Mouse (Mus musculus) embryonic facial prominence, embryonic 12.5 days (tissue): ENCODE data around the gene Gsdma3. TPM values are rescaled to one million over a fixed set of nuclear protein-coding genes. Genes with fewer than 3 reads are reported as not detected.
"Not testable (repeated sequence)": the region's sequence is repeated elsewhere in the genome, so short reads cannot be mapped to it uniquely, and the experiment has no call there.

Experiments
- ATAC-seq: fragments of 200-750 bp; cut with Nextera tagmentation; 2 replicates; pipeline ENCODE4 v1.8.0; 2017; ENCODE audit not compliant: insufficient number of reproducible peaks, insufficient read depth, low FRiP score, low TSS enrichment
- H3K27ac ChIP-seq: fragments of 300-500 bp; sonication (generic); 2 replicates; pipeline ENCODE4 v1.5.1; 2016; ENCODE audit warnings: mild to moderate bottlenecking
- H3K27me3 ChIP-seq: fragments of 300-500 bp; sonication (generic); 2 replicates; pipeline ENCODE4 v1.6.1; 2016; ENCODE audit warnings: mild to moderate bottlenecking, moderate library complexity
- H3K36me3 ChIP-seq: fragments of 300-500 bp; sonication (generic); 2 replicates; pipeline ENCODE4 v1.6.1; 2016; ENCODE audit warnings: mild to moderate bottlenecking
- H3K4me1 ChIP-seq: fragments of 300-500 bp; sonication (generic); 2 replicates; pipeline ENCODE4 v1.6.1; 2016
- H3K4me2 ChIP-seq: fragments of 300-500 bp; sonication (generic); replicated peaks from 2 replicates; pipeline ENCODE4 v1.6.1; 2016; ENCODE audit warnings: mild to moderate bottlenecking, moderate library complexity
- H3K4me3 ChIP-seq: fragments of 300-500 bp; sonication (generic); 2 replicates; pipeline ENCODE4 v1.5.1; 2016; ENCODE audit warnings: mild to moderate bottlenecking
- H3K9ac ChIP-seq: fragments of 300-500 bp; sonication (generic); 2 replicates; pipeline ENCODE4 v1.6.1; 2016; ENCODE audit warnings: mild to moderate bottlenecking, moderate library complexity
- H3K9me3 ChIP-seq: fragments of 300-500 bp; sonication (generic); 2 replicates; pipeline ENCODE4 v1.6.1; 2016; ENCODE audit warnings: mild to moderate bottlenecking, moderate library complexity
- WGBS: fragments of 180-500 bp; shearing (Covaris S2); methylation state at CpG from one replicate; pipeline ENCODE4 v1.1.7; 2016; 5-methylcytosine and 5-hydroxymethylcytosine counted together
- polyA plus RNA-seq: library from polyadenylated mRNA; unstranded; fragments of >200 nt; fragmentation: Nextera tagmentation; extraction: Ambion mirVana; gene quantifications from 2 replicates; pipeline ENCODE4 v1.2.1, GENCODE M21; 2016

Gsdma3 gene
- polyA plus RNA-seq, 1 experiment from 2014 or later = not detected

- H3K27ac ChIP-seq = no peak within 1 kb of the TSS
- H3K36me3 ChIP-seq = no peaks in the 10 kb centered on the region
- H3K9ac ChIP-seq = no peak within 1 kb of the TSS
- H3K4me1 ChIP-seq = peaks cover 6% of the 10 kb centered on the region; the same call in 1 of the 2 replicates
- WGBS = 78% methylated on average over 8 of the region's 8 CpGs
- no peaks in the 10 kb centered on the region for H3K9me3 ChIP-seq
- H3K27me3 ChIP-seq = peaks cover 38% of the 10 kb centered on the region
- no peak for ATAC-seq
- H3K4me3 ChIP-seq = no peak within 1 kb of the TSS
- no peak within 1 kb of the TSS for H3K4me2 ChIP-seq
These were observed 28.2 kb upstream of the Gsdma3 start, which contains the start of gene Lrrc3c for GRCm38 (mm10) chr11:98597991-98598390. Lrrc3c (plus strand) TSS chr11:98598291.

GRCm38 (mm10) chr11:98598851-98599290, 27.3 kb upstream of the Gsdma3 start:
- 69% methylated on average over 18 of the region's 18 CpGs for WGBS
- Histone ChIP-seq H3K4me1 (peaks cover 6% of the 10 kb centered on the region; the same call in 1 of the 2 replicates), H3K9me3 (no peaks in the 10 kb centered on the region), H3K27me3 (peaks cover 38% of the 10 kb centered on the region), H3K4me2 (no peak overlapping the region), H3K27ac (no peak overlapping the region), H3K9ac (no peak overlapping the region), H3K36me3 (no peaks in the 10 kb centered on the region), H3K4me3 (no peak overlapping the region)
- no peak for ATAC-seq

GRCm38 (mm10) chr11:98599291-98599690, 26.9 kb upstream of the Gsdma3 start:
- Histone ChIP-seq H3K27me3 (peaks cover 38% of the 10 kb centered on the region), H3K36me3 (no peaks in the 10 kb centered on the region), H3K4me3 (no peak overlapping the region), H3K9ac (no peak overlapping the region), H3K4me2 (no peak overlapping the region), H3K27ac (no peak overlapping the region), H3K9me3 (no peaks in the 10 kb centered on the region), H3K4me1 (peaks cover 6% of the 10 kb centered on the region; the same call in 1 of the 2 replicates)
- no peak for ATAC-seq
- WGBS = 39% methylated on average over 18 of the region's 18 CpGs

- H3K4me1 ChIP-seq = peaks cover 6% of the 10 kb centered on the region; the same call in 1 of the 2 replicates
- H3K4me2 ChIP-seq = peak overlapping the region; percentile 46
- no peak for ATAC-seq
- H3K9ac ChIP-seq = no peak overlapping the region
- H3K27me3 ChIP-seq = peaks cover 38% of the 10 kb centered on the region
- no peak overlapping the region for H3K27ac ChIP-seq
- no peaks in the 10 kb centered on the region for H3K36me3 ChIP-seq
- peak overlapping the region; percentile 23; the same call in 1 of the 2 replicates for H3K4me3 ChIP-seq
- no peaks in the 10 kb centered on the region for H3K9me3 ChIP-seq
- WGBS = under 1% methylated on average over 18 of the region's 20 CpGs
These were observed 24.0 kb upstream of the Gsdma3 start for GRCm38 (mm10) chr11:98602090-98602690.

- Histone ChIP-seq H3K27ac (no peak overlapping the region), H3K4me2 (no peak overlapping the region), H3K27me3 (peaks cover 30% of the 10 kb centered on the region), H3K4me3 (no peak overlapping the region), H3K36me3 (no peaks in the 10 kb centered on the region), H3K9ac (no peak overlapping the region), H3K9me3 (no peaks in the 10 kb centered on the region), H3K4me1 (peaks cover 6% of the 10 kb centered on the region; the same call in 1 of the 2 replicates)
- WGBS = 82% methylated on average over 2 of the region's 2 CpGs
- no peak for ATAC-seq
These were observed 22.2 kb upstream of the Gsdma3 start for GRCm38 (mm10) chr11:98603953-98604352.

- H3K9ac ChIP-seq, H3K4me1 ChIP-seq, H3K27ac ChIP-seq, ATAC-seq, H3K9me3 ChIP-seq, H3K4me3 ChIP-seq, H3K36me3 ChIP-seq, H3K4me2 ChIP-seq: not testable (repeated sequence)
- WGBS = 64% methylated on average over 6 of the region's 6 CpGs
- peaks cover 21% of the 10 kb centered on the region for H3K27me3 ChIP-seq
These were observed 21.2 kb upstream of the Gsdma3 start for GRCm38 (mm10) chr11:98604911-98605310.

GRCm38 (mm10) chr11:98606763-98607162, 19.4 kb upstream of the Gsdma3 start:
- Histone ChIP-seq H3K4me3 (no peak overlapping the region), H3K27me3 (peaks cover 5% of the 10 kb centered on the region; the same call in 1 of the 2 replicates), H3K4me1 (peaks cover 5% of the 10 kb centered on the region; the same call in 1 of the 2 replicates), H3K4me2 (no peak overlapping the region), H3K27ac (no peak overlapping the region), H3K9ac (no peak overlapping the region), H3K9me3 (no peaks in the 10 kb centered on the region), H3K36me3 (no peaks in the 10 kb centered on the region)
- ATAC-seq = no peak
- 5% methylated on average over 3 of the region's 3 CpGs for WGBS

DNA sequence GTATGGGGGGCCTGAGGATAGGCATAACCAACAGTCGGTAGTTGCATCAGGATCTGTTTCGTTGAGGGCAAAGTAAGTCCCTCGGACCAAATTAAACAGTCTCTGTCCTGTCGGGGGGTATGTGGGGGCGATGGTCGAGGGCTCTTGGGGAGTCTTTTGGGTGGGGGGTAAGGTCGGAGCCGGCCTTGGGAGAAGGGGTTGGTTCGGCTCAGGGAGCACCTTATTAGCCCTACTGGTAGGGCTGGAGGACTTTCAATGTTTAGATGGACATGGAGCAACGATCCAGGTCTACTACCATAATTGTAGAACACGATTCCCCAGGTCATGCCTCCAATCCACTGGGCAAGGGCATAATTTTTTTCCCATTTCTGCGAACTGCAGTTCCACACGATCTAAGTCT, 5.4 kb upstream of the Gsdma3 start:
- Histone ChIP-seq H3K4me3 (no peak overlapping the region), H3K9me3 (no peaks in the 10 kb centered on the region), H3K36me3 (no peaks in the 10 kb centered on the region), H3K27ac (no peak overlapping the region), H3K9ac (no peak overlapping the region), H3K27me3 (no peaks in the 10 kb centered on the region), H3K4me2 (no peak overlapping the region), H3K4me1 (no peaks in the 10 kb centered on the region)
- 93% methylated on average over 13 of the region's 13 CpGs for WGBS
- no peak for ATAC-seq

DNA sequence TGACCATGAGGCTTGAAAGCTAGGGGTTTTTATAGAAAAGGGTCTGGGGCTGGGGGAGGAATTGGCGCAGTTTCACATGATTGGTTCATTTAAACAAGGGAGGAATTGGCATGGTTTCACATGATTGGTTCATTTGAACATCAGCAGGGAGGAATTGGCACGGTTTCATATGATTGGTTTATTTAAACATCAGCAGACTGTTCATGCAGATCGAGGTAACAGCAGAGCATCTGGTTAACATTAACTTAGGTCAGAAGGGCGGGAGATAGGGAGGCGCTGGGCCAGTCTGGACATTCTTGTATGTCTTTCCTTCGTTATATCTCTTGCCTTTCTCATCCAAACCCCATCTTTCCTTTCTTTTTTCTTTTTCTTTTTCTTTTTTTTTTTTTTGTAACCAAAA, 2.2 kb upstream of the Gsdma3 start:
- H3K9me3 ChIP-seq, H3K27ac ChIP-seq, H3K4me3 ChIP-seq, H3K9ac ChIP-seq, H3K4me1 ChIP-seq, H3K4me2 ChIP-seq, ATAC-seq, H3K36me3 ChIP-seq, H3K27me3 ChIP-seq: not testable (repeated sequence)
- 70% methylated on average over 6 of the region's 6 CpGs for WGBS

- not testable (repeated sequence) for H3K36me3 ChIP-seq, H3K27ac ChIP-seq, H3K9ac ChIP-seq, H3K9me3 ChIP-seq, H3K27me3 ChIP-seq, H3K4me3 ChIP-seq, H3K4me2 ChIP-seq, ATAC-seq, H3K4me1 ChIP-seq
- WGBS = 88% methylated on average over 2 of the region's 2 CpGs
These were observed 1.8 kb upstream of the Gsdma3 start for GRCm38 (mm10) chr11:98624381-98624780.

DNA sequence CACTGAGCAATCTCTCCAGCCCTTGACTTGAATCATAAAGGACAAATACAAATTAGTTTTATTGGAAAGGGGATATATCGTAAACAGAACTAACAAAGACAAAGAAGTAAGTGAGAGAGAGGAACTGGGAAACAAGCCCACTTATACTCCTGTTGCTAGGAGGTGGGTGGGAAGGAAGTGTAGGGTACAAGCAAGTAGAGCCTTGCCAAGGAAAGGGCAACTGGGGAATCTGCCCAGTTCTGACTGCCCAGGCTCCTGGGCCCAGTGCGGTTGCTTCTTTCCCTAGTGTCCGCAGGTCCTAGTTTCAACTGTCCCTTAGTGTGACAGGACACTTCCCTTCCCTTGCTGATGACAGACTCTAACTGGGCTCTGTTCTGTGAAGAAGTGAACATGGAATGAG, 2.5 kb downstream of the Gsdma3 start:
- Histone ChIP-seq H3K4me1 (no peaks in the 10 kb centered on the region), H3K4me3 (no peak overlapping the region), H3K27me3 (0 out of 2 replicates have a peak, but pooled peaks cover 3% of the 10 kb centered on the region), H3K36me3 (no peaks in the 10 kb centered on the region), H3K4me2 (no peak overlapping the region), H3K9me3 (no peaks in the 10 kb centered on the region), H3K27ac (no peak overlapping the region), H3K9ac (no peak overlapping the region)
- no peak for ATAC-seq
- WGBS = 91% methylated on average over 3 of the region's 3 CpGs

- Histone ChIP-seq H3K27ac (no peak overlapping the region), H3K36me3 (no peaks in the 10 kb centered on the region), H3K27me3 (0 out of 2 replicates have a peak, but pooled peaks cover 3% of the 10 kb centered on the region), H3K9ac (no peak overlapping the region), H3K4me3 (no peak overlapping the region), H3K4me1 (no peaks in the 10 kb centered on the region), H3K4me2 (no peak overlapping the region), H3K9me3 (no peaks in the 10 kb centered on the region)
- WGBS = 92% methylated on average over 5 of the region's 5 CpGs
- ATAC-seq = no peak
These were observed 4.5 kb downstream of the Gsdma3 start for GRCm38 (mm10) chr11:98630646-98631045.
